Mouse (Mus musculus): ENCODE measurements around the gene Gab1. TPM values are rescaled to one million over a fixed set of nuclear protein-coding genes. Genes with fewer than 3 reads are reported as not detected.

Gab1 gene
- polyA plus RNA-seq, 1 experiment from 2014 or later = 7.2 TPM

GRCm38 (mm10) chr8:80878146-80878545 lies 2.2 kb downstream of the Gab1 start:
- H3K9ac ChIP-seq (ENCODE audit: low read depth, low read length) = no peak overlapping the region
- peak overlapping the region; percentile 82 for H3K4me2 ChIP-seq (ENCODE audit: low read depth, low read length)
- 52% methylated on average over 9 of the region's 9 CpGs for WGBS (ENCODE audit: insufficient replicate concordance)
- no peak overlapping the region for H3K27ac ChIP-seq (ENCODE audit: low read length)
- H3K36me3 ChIP-seq (ENCODE audit: control insufficient read depth, insufficient read depth) = no peaks in the 10 kb centered on the region
- peak overlapping the region; percentile 69 for H3K4me3 ChIP-seq (ENCODE audit: low read depth, low read length)
- ATAC-seq (ENCODE audit: low read depth) = no peak
- H3K4me1 ChIP-seq (ENCODE audit: control insufficient read depth, low read depth, low read length) = peaks cover 2% of the 10 kb centered on the region
- H3K27me3 ChIP-seq (ENCODE audit: control insufficient read depth, insufficient read depth, low read depth, low read length) = peaks cover 32% of the 10 kb centered on the region
- no peaks in the 10 kb centered on the region for H3K9me3 ChIP-seq (replicated peaks; ENCODE audit: control insufficient read depth, low read length)

GRCm38 (mm10) chr8:80875537-80875936 lies 4.8 kb downstream of the Gab1 start:
- H3K27ac ChIP-seq (ENCODE audit: low read length) = no peak overlapping the region
- H3K4me2 ChIP-seq (ENCODE audit: low read depth, low read length) = no peak overlapping the region
- WGBS (ENCODE audit: insufficient replicate concordance) = 73% methylated on average over 6 of the region's 6 CpGs
- no peaks in the 10 kb centered on the region for H3K9me3 ChIP-seq (replicated peaks; ENCODE audit: control insufficient read depth, low read length)
- peaks cover 29% of the 10 kb centered on the region for H3K27me3 ChIP-seq (ENCODE audit: control insufficient read depth, insufficient read depth, low read depth, low read length)
- no peak overlapping the region for H3K4me3 ChIP-seq (ENCODE audit: low read depth, low read length)
- H3K9ac ChIP-seq (ENCODE audit: low read depth, low read length) = no peak overlapping the region
- H3K4me1 ChIP-seq (ENCODE audit: control insufficient read depth, low read depth, low read length) = peaks cover 13% of the 10 kb centered on the region
- no peaks in the 10 kb centered on the region for H3K36me3 ChIP-seq (ENCODE audit: control insufficient read depth, insufficient read depth)
- ATAC-seq (ENCODE audit: low read depth) = no peak

DNA sequence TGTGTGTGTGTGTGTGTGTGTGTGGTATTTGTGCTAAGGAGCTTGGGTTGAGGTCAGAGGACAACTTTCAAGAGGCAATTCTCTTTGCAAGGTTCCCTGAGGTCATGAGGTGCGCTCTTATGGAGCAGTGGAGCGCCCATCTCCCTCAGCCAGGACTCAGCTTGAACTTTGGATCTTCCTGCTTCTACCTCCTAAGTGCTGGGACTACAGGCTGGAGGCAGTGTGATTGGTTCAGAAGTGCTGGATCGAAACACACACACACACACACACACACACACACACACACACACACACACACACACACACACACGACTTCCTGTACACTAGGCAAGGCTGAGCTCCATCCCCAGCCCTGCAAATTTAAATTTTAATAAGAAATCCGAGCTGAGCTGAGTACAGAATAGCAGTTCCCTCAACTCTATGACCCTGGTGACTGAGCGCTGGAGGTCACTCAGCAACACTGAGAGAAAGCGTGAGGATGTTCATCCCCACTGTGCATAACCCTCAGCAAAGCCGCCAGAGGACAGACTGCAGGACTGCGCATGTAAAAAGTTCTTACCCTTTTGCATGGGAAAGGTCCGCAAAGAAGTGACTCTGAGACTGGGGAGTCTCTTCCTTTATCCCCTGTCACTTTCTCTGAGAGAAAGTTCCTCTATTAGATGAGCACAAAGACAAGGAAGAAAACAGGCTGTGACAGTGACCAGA lies 6.4 kb downstream of the Gab1 start:
- H3K27ac ChIP-seq (ENCODE audit: low read length) = no peak overlapping the region

DNA sequence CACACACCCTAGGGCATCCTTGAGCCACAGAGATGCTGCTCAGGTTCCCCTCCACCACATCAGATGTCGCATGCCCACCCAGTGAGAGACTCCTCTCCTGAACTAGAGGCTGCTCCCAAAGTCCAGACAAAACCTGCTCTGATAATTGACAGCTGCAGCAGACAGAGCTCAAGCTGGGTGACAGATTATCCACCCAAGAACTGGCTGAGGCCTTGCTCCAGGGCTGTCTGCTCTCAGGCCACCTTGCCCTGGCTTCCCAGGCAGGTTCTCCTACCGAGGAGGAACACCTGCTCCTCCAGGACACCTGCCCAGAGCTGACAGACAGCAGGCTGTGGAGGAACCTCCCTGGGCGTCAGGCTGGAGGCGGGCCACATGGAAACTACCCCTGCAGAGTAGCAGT lies 7.6 kb downstream of the Gab1 start:
- 69% methylated on average over 4 of the region's 4 CpGs for WGBS (ENCODE audit: insufficient replicate concordance)
- Histone ChIP-seq H3K9ac (ENCODE audit: low read depth, low read length) (no peak overlapping the region), H3K9me3 (replicated peaks; ENCODE audit: control insufficient read depth, low read length) (no peaks in the 10 kb centered on the region), H3K4me3 (ENCODE audit: low read depth, low read length) (no peak overlapping the region), H3K27ac (ENCODE audit: low read length) (no peak overlapping the region), H3K27me3 (ENCODE audit: control insufficient read depth, insufficient read depth, low read depth, low read length) (peaks cover under 1% of the 10 kb centered on the region; the same call in 1 of the 2 replicates), H3K4me2 (ENCODE audit: low read depth, low read length) (no peak overlapping the region), H3K36me3 (ENCODE audit: control insufficient read depth, insufficient read depth) (no peaks in the 10 kb centered on the region), H3K4me1 (ENCODE audit: control insufficient read depth, low read depth, low read length) (peaks cover 34% of the 10 kb centered on the region)
- ATAC-seq (ENCODE audit: low read depth) = no peak

More for the DNA sequence above, 6.4 kb downstream of the Gab1 start:
- H3K27me3 ChIP-seq (ENCODE audit: control insufficient read depth, insufficient read depth, low read depth, low read length) = peaks cover 12% of the 10 kb centered on the region
- H3K9ac ChIP-seq (ENCODE audit: low read depth, low read length) = no peak overlapping the region
- H3K36me3 ChIP-seq (ENCODE audit: control insufficient read depth, insufficient read depth) = no peaks in the 10 kb centered on the region
- 56% methylated on average over 10 of the region's 10 CpGs for WGBS (ENCODE audit: insufficient replicate concordance)
- no peak overlapping the region for H3K4me2 ChIP-seq (ENCODE audit: low read depth, low read length)
- H3K4me1 ChIP-seq (ENCODE audit: control insufficient read depth, low read depth, low read length) = peaks cover 30% of the 10 kb centered on the region
- H3K4me3 ChIP-seq (ENCODE audit: low read depth, low read length) = no peak overlapping the region
- ATAC-seq (ENCODE audit: low read depth) = peak; percentile 10; the same call in 1 of the 2 replicates
- no peaks in the 10 kb centered on the region for H3K9me3 ChIP-seq (replicated peaks; ENCODE audit: control insufficient read depth, low read length)

DNA sequence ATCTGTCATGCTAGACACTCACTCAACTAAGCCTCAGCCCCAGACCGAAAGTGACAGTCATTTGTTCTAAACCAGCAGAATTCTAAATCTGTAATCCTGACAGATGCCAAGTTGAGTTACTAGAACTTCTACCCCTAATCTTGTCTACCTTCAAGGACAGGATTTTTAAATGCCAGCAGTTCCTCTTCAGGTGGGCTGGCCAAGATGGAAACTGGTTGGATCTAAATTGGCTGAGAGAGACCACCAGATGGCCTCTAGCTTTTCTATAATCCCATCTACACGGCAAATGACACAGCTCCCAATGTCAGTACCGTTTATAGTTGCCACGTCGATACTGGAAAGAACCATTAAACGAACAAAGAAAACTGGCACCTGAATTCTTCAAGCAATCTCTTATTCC lies 8.9 kb downstream of the Gab1 start:
- no peak for ATAC-seq (ENCODE audit: low read depth)
- no peaks in the 10 kb centered on the region for H3K9me3 ChIP-seq (replicated peaks; ENCODE audit: control insufficient read depth, low read length)
- H3K4me2 ChIP-seq (ENCODE audit: low read depth, low read length) = no peak overlapping the region
- H3K27ac ChIP-seq (ENCODE audit: low read length) = no peak overlapping the region
- WGBS (ENCODE audit: insufficient replicate concordance) = 85% methylated on average over 6 of the region's 6 CpGs
- peaks cover 47% of the 10 kb centered on the region for H3K4me1 ChIP-seq (ENCODE audit: control insufficient read depth, low read depth, low read length)
- H3K27me3 ChIP-seq (ENCODE audit: control insufficient read depth, insufficient read depth, low read depth, low read length) = no peaks in the 10 kb centered on the region
- no peak overlapping the region for H3K4me3 ChIP-seq (ENCODE audit: low read depth, low read length)
- no peaks in the 10 kb centered on the region for H3K36me3 ChIP-seq (ENCODE audit: control insufficient read depth, insufficient read depth)
- no peak overlapping the region for H3K9ac ChIP-seq (ENCODE audit: low read depth, low read length)

- Histone ChIP-seq H3K36me3 (ENCODE audit: control insufficient read depth, insufficient read depth) (no peaks in the 10 kb centered on the region), H3K9me3 (replicated peaks; ENCODE audit: control insufficient read depth, low read length) (no peaks in the 10 kb centered on the region), H3K4me2 (ENCODE audit: low read depth, low read length) (no peak overlapping the region), H3K4me1 (ENCODE audit: control insufficient read depth, low read depth, low read length) (peaks cover 54% of the 10 kb centered on the region), H3K4me3 (ENCODE audit: low read depth, low read length) (no peak overlapping the region), H3K9ac (ENCODE audit: low read depth, low read length) (peak overlapping the region; percentile 14; the same call in 1 of the 2 replicates), H3K27ac (ENCODE audit: low read length) (peak overlapping the region; percentile 40), H3K27me3 (ENCODE audit: control insufficient read depth, insufficient read depth, low read depth, low read length) (no peaks in the 10 kb centered on the region)
- WGBS (ENCODE audit: insufficient replicate concordance) = 50% methylated on average over 9 of the region's 9 CpGs
- ATAC-seq (ENCODE audit: low read depth) = peak; percentile 24; the same call in 1 of the 2 replicates
Observed at GRCm38 (mm10) chr8:80870535-80871204, 9.6 kb downstream of the Gab1 start.

GRCm38 (mm10) chr8:80869881-80870328 lies 10.4 kb downstream of the Gab1 start:
- Histone ChIP-seq H3K36me3 (ENCODE audit: control insufficient read depth, insufficient read depth) (peaks cover 4% of the 10 kb centered on the region), H3K4me2 (ENCODE audit: low read depth, low read length) (no peak overlapping the region), H3K27ac (ENCODE audit: low read length) (peak overlapping the region; percentile 40), H3K4me3 (ENCODE audit: low read depth, low read length) (no peak overlapping the region), H3K4me1 (ENCODE audit: control insufficient read depth, low read depth, low read length) (peaks cover 61% of the 10 kb centered on the region), H3K9ac (ENCODE audit: low read depth, low read length) (no peak overlapping the region), H3K9me3 (replicated peaks; ENCODE audit: control insufficient read depth, low read length) (no peaks in the 10 kb centered on the region), H3K27me3 (ENCODE audit: control insufficient read depth, insufficient read depth, low read depth, low read length) (no peaks in the 10 kb centered on the region)
- WGBS (ENCODE audit: insufficient replicate concordance) = 84% methylated on average over 11 of the region's 11 CpGs
- no peak for ATAC-seq (ENCODE audit: low read depth)

DNA sequence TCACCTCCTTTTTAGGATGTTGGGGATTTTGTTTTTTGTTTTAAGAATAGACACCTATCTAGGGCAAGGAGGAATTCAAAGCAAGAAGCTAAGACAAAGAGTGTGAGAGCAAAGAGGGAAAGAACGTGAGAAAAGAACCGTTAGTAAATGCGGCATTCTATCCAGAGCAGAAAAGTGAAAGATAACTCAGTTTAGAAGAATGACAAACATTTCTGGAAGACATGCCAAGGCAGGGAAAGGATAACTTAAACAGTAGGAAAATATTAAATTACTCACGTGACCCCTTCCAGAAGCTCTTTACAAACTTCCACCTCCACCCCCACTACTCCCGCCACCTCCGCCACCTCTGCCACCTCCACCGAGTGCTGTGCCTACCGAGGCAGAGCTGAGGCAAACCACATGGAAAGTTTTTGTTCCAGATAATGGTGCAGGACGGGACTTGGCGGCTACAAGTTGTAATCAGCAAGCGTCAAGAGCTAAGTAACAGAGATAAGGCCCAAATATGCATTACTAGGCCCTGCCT lies 11.5 kb downstream of the Gab1 start:
- ATAC-seq (ENCODE audit: low read depth) = peak; percentile 89
- Histone ChIP-seq H3K36me3 (ENCODE audit: control insufficient read depth, insufficient read depth) (peaks cover 8% of the 10 kb centered on the region), H3K4me2 (ENCODE audit: low read depth, low read length) (peak overlapping the region; percentile 73), H3K9ac (ENCODE audit: low read depth, low read length) (peak overlapping the region; percentile 33; the same call in 1 of the 2 replicates), H3K4me1 (ENCODE audit: control insufficient read depth, low read depth, low read length) (peaks cover 61% of the 10 kb centered on the region), H3K4me3 (ENCODE audit: low read depth, low read length) (peak overlapping the region; percentile 67), H3K27ac (ENCODE audit: low read length) (peak overlapping the region; percentile 65), H3K9me3 (replicated peaks; ENCODE audit: control insufficient read depth, low read length) (no peaks in the 10 kb centered on the region), H3K27me3 (ENCODE audit: control insufficient read depth, insufficient read depth, low read depth, low read length) (no peaks in the 10 kb centered on the region)
- WGBS (ENCODE audit: insufficient replicate concordance) = 18% methylated on average over 11 of the region's 11 CpGs
